Mouse (Mus musculus): ENCODE measurements around the gene Rbms3. TPM values are rescaled to one million over a fixed set of nuclear protein-coding genes. Genes with fewer than 3 reads are reported as not detected.

Rbms3 gene
- total and polyA plus RNA-seq, 3 experiments, result 8.1 to 12.5 (median 8.8) TPM

DNA sequence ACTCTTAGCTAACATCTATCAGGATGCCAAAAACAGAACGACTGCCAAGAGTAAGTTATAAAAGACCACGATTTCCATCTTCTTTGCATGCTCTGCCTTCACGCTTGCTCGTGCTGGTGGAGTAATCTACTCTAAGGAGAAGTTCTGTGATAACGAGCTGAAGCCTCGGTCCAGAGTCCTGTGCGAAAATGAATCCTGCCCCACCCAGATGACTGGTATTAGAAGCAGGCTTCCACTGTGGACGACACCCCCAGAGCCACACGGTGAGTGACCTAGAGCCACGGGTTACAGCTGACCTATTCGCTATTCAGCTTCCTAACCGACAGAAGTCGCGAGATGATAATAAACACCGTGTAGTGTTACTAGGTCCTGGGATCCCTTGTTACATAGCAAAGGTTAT is 730.3 kb downstream of the Rbms3 start:
- Histone ChIP-seq H3K4me3 (no peak overlapping the region), H3K27me3 (ENCODE audit: control insufficient read depth, insufficient read depth, low read length) (no peaks in the 10 kb centered on the region), H3K9ac (ENCODE audit: low read depth, low read length) (no peak overlapping the region), H3K36me3 (ENCODE audit: control insufficient read depth, insufficient read depth, low read length) (no peaks in the 10 kb centered on the region), H3K4me1 (ENCODE audit: control insufficient read depth, insufficient read depth, low read length) (no peaks in the 10 kb centered on the region), H3K79me2 (replicated peaks; ENCODE audit: control insufficient read depth, insufficient read depth, low read length) (no peaks in the 10 kb centered on the region), H3K27ac (no peak overlapping the region)
- TF ChIP-seq CTCF (IDR thresholded peaks at IDR 0.05) (no peak), EP300 (IDR thresholded peaks at IDR 0.05; ENCODE audit: insufficient read depth, low read depth, low read length) (no peak), POLR2A (IDR thresholded peaks at IDR 0.05; ENCODE audit: insufficient read depth, low read depth, low read length) (no peak)
- 60% methylated on average over 15 of the region's 15 CpGs for WGBS
- DNase-seq, result no peak
- intact Hi-C loops (cut with DNase I), result no loop called here

- Histone ChIP-seq H3K9ac (ENCODE audit: low read depth, low read length) (no peak overlapping the region), H3K4me1 (ENCODE audit: control insufficient read depth, insufficient read depth, low read length) (peaks cover 2% of the 10 kb centered on the region), H3K27me3 (ENCODE audit: control insufficient read depth, insufficient read depth, low read length) (no peaks in the 10 kb centered on the region), H3K36me3 (ENCODE audit: control insufficient read depth, insufficient read depth, low read length) (no peaks in the 10 kb centered on the region), H3K4me3 (no peak overlapping the region), H3K27ac (no peak overlapping the region), H3K79me2 (replicated peaks; ENCODE audit: control insufficient read depth, insufficient read depth, low read length) (no peaks in the 10 kb centered on the region)
- 81% methylated on average over 9 of the region's 9 CpGs for WGBS
- no peak for TF ChIP-seq CTCF (IDR thresholded peaks at IDR 0.05)
- no peak for TF ChIP-seq EP300 (IDR thresholded peaks at IDR 0.05; ENCODE audit: insufficient read depth, low read depth, low read length)
- no peak for TF ChIP-seq POLR2A (IDR thresholded peaks at IDR 0.05; ENCODE audit: insufficient read depth, low read depth, low read length)
- intact Hi-C loops (cut with DNase I), result no loop called here
- no peak for DNase-seq
These were observed 742.6 kb downstream of the Rbms3 start for GRCm38 (mm10) chr9:116886973-116887680.

GRCm38 (mm10) chr9:116885617-116886016 is 744.1 kb downstream of the Rbms3 start:
- H3K27ac ChIP-seq, result no peak overlapping the region
- peaks cover 2% of the 10 kb centered on the region for H3K4me1 ChIP-seq (ENCODE audit: control insufficient read depth, insufficient read depth, low read length)
- no peaks in the 10 kb centered on the region for H3K27me3 ChIP-seq (ENCODE audit: control insufficient read depth, insufficient read depth, low read length)
- intact Hi-C loops (cut with DNase I), result no loop called here
- no peak overlapping the region for H3K4me3 ChIP-seq
- no peak overlapping the region for H3K9ac ChIP-seq (ENCODE audit: low read depth, low read length)
- 70% methylated on average over 5 of the region's 5 CpGs for WGBS
- TF ChIP-seq POLR2A (IDR thresholded peaks at IDR 0.05; ENCODE audit: insufficient read depth, low read depth, low read length), result no peak
- TF ChIP-seq CTCF (IDR thresholded peaks at IDR 0.05), result no peak
- TF ChIP-seq EP300 (IDR thresholded peaks at IDR 0.05; ENCODE audit: insufficient read depth, low read depth, low read length), result no peak
- DNase-seq, result no peak
- no peaks in the 10 kb centered on the region for H3K36me3 ChIP-seq (ENCODE audit: control insufficient read depth, insufficient read depth, low read length)
- H3K79me2 ChIP-seq (replicated peaks; ENCODE audit: control insufficient read depth, insufficient read depth, low read length), result no peaks in the 10 kb centered on the region

DNA sequence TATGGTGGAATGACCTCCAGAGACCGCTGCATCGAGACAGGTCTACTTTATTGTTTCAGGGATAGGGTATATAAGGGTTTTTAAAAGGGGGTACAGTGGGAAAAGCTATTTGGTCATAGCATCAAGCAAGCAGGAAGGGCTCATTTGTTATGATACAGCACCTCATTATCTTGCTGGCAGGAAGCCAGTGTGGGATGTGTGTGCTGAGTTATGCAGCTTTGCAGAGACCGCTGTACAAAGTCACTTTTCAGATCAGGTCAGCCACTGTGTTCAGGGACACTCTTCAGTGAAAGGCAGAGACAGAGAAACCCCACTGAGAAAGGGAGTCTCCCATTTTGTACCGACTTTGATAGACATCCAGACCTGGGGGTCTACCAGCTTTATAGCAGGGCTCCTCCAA is 749.2 kb downstream of the Rbms3 start:
- intact Hi-C loops (cut with DNase I), result no loop called here
- peaks cover 1% of the 10 kb centered on the region; the same call in 1 of the 2 replicates for H3K4me1 ChIP-seq (ENCODE audit: control insufficient read depth, insufficient read depth, low read length)
- no peak overlapping the region for H3K9ac ChIP-seq (ENCODE audit: low read depth, low read length)
- no peak overlapping the region for H3K4me3 ChIP-seq
- no peaks in the 10 kb centered on the region for H3K36me3 ChIP-seq (ENCODE audit: control insufficient read depth, insufficient read depth, low read length)
- TF ChIP-seq POLR2A (IDR thresholded peaks at IDR 0.05; ENCODE audit: insufficient read depth, low read depth, low read length) (no peak), EP300 (IDR thresholded peaks at IDR 0.05; ENCODE audit: insufficient read depth, low read depth, low read length) (no peak), CTCF (IDR thresholded peaks at IDR 0.05) (no peak)
- no peaks in the 10 kb centered on the region for H3K27me3 ChIP-seq (ENCODE audit: control insufficient read depth, insufficient read depth, low read length)
- 33% methylated on average over 4 of the region's 4 CpGs for WGBS
- no peaks in the 10 kb centered on the region for H3K79me2 ChIP-seq (replicated peaks; ENCODE audit: control insufficient read depth, insufficient read depth, low read length)
- no peak overlapping the region; the same call in 1 of the 2 replicates for H3K27ac ChIP-seq
- DNase-seq, result peak in 1 of 2 experiments; percentile 17

- H3K27ac ChIP-seq, result no peak overlapping the region; the same call in 1 of the 2 replicates
- TF ChIP-seq POLR2A (IDR thresholded peaks at IDR 0.05; ENCODE audit: insufficient read depth, low read depth, low read length), result no peak
- no peak for TF ChIP-seq CTCF (IDR thresholded peaks at IDR 0.05)
- TF ChIP-seq EP300 (IDR thresholded peaks at IDR 0.05; ENCODE audit: insufficient read depth, low read depth, low read length), result no peak
- no peak for DNase-seq
- intact Hi-C loops (cut with DNase I), result loop anchor here (10.0 kb wide), 1 partner anchor 205 kb away; no protein-coding TSS in a partner anchor
- no peak overlapping the region for H3K4me3 ChIP-seq
- H3K9ac ChIP-seq (ENCODE audit: low read depth, low read length), result no peak overlapping the region
- no peaks in the 10 kb centered on the region for H3K36me3 ChIP-seq (ENCODE audit: control insufficient read depth, insufficient read depth, low read length)
- 56% methylated on average over 10 of the region's 10 CpGs for WGBS
- H3K4me1 ChIP-seq (ENCODE audit: control insufficient read depth, insufficient read depth, low read length), result peaks cover 1% of the 10 kb centered on the region; the same call in 1 of the 2 replicates
- no peaks in the 10 kb centered on the region for H3K79me2 ChIP-seq (replicated peaks; ENCODE audit: control insufficient read depth, insufficient read depth, low read length)
- no peaks in the 10 kb centered on the region for H3K27me3 ChIP-seq (ENCODE audit: control insufficient read depth, insufficient read depth, low read length)
These were observed 749.9 kb downstream of the Rbms3 start for GRCm38 (mm10) chr9:116879600-116880457.
